30 mouse cellular contexts compared by ENCODE assay signal in the genomic region with DNA sequence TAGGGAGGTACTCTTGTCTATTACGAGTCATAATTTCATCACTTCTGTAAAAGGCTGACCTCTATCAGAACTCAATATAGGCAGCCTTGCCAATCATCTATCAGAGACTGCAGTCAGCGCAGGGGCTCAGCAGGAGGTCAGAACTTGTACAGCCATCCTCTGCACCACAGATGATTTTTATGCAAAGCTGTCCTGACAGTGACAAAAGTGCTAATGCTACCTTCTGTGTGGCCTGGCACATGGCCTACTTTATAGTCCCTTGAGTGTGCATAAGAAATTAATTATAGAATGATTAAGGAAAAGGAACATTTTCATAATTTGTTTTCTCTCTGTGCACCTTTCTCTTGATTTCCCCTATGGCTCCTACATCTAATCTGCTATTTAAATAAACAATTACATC.
A peak's percentile ranks its signal among the peaks of the same experiment; 100 is the strongest.
DNase-seq lines count a peak whose midpoint lies in the region; ATAC-seq and TF ChIP-seq lines count a peak whose summit lies in the region.
"Had no signal": no experiment of that assay in that cellular context is flagged by ENCODE, and none has a peak within 500 bp of the region (broad histone marks: within the 10 kb centered on the region; RNA-seq: fewer than 3 reads in every experiment).

No protein-coding gene starts in this region.

- no peaks in the 10 kb centered on the region for H3K27me3 ChIP-seq in forebrain, embryonic 16.5 days (replicated peaks; ENCODE audit: control insufficient read depth, insufficient read depth, low read length)
- no peaks in the 10 kb centered on the region for H3K27me3 ChIP-seq in forebrain, postnatal 0 days (ENCODE audit: insufficient read depth, low read length)
- no peaks in the 10 kb centered on the region for H3K27me3 ChIP-seq in midbrain, postnatal 0 days (ENCODE audit: insufficient read depth, low read length)
- no peaks in the 10 kb centered on the region for H3K27me3 ChIP-seq in midbrain, embryonic 15.5 days (replicated peaks)
- H3K27me3 ChIP-seq: embryonic facial prominence, embryonic 13.5 days; heart, embryonic 15.5 days; neural tube, embryonic 15.5 days had no signal

- H3K27ac ChIP-seq in forebrain, embryonic 16.5 days (ENCODE audit: low read length): no peak overlapping the region
- H3K27ac ChIP-seq in forebrain, postnatal 0 days (ENCODE audit: low read depth, low read length): no peak overlapping the region
- no peak overlapping the region for H3K27ac ChIP-seq in midbrain, postnatal 0 days (ENCODE audit: low read depth, low read length)
- H3K27ac ChIP-seq in midbrain, embryonic 15.5 days: no peak overlapping the region
- H3K27ac ChIP-seq: embryonic facial prominence, embryonic 13.5 days; heart, embryonic 10.5 days; heart, embryonic 15.5 days; liver, embryonic 14.5 days; macrophage; neural tube, embryonic 15.5 days had no signal

- H3K9me3 ChIP-seq in forebrain, embryonic 16.5 days (ENCODE audit: control insufficient read depth, low read length): no peaks in the 10 kb centered on the region
- H3K9me3 ChIP-seq in forebrain, postnatal 0 days (ENCODE audit: low read length): no peaks in the 10 kb centered on the region
- no peaks in the 10 kb centered on the region for H3K9me3 ChIP-seq in midbrain, postnatal 0 days (ENCODE audit: low read length)
- H3K9me3 ChIP-seq in midbrain, embryonic 15.5 days: no peaks in the 10 kb centered on the region
- H3K9me3 ChIP-seq: embryonic facial prominence, embryonic 13.5 days; G1E; heart, embryonic 10.5 days; heart, embryonic 15.5 days; neural tube, embryonic 15.5 days had no signal

- no peaks in the 10 kb centered on the region for H3K4me1 ChIP-seq in forebrain, embryonic 16.5 days (replicated peaks; ENCODE audit: control insufficient read depth, insufficient read depth, low read length)
- H3K4me1 ChIP-seq in forebrain, postnatal 0 days (ENCODE audit: insufficient read depth): no peaks in the 10 kb centered on the region
- H3K4me1 ChIP-seq in midbrain, postnatal 0 days (ENCODE audit: insufficient read depth, low read length): no peaks in the 10 kb centered on the region
- H3K4me1 ChIP-seq in midbrain, embryonic 15.5 days: no peaks in the 10 kb centered on the region
- H3K4me1 ChIP-seq: embryonic facial prominence, embryonic 13.5 days; heart, embryonic 10.5 days; heart, embryonic 15.5 days; neural tube, embryonic 15.5 days had no signal

- DNase-seq in cerebellum, postnatal 10 days: peak; percentile 8 to 35
- no peak for DNase-seq in cerebellum, postnatal 4 days (ENCODE audit: low spot score in 2 of 2)
- no peak for DNase-seq in forebrain, postnatal 0 days
- DNase-seq in midbrain, postnatal 0 days (ENCODE audit: low spot score): peak; percentile 17
- DNase-seq in retina, postnatal 1 day: peak; percentile 14
- DNase-seq in adrenal gland, adult (ENCODE audit: inconsistent age in 2 of 2, low spot score in 1 of 2): no peak
- DNase-seq: adrenal gland, postnatal 10 days; cerebellum, adult 11-12 months; gastrocnemius, postnatal 14 days; heart, adult 11 months; heart, postnatal 36 days; kidney, adult 9 months; kidney, postnatal 10 days; layer of hippocampus, postnatal 36 days; liver; lung, adult 2 months; lung, postnatal 10 days; right cerebral cortex, adult 18-20 months; spleen, adult 18-20 months; thymus, postnatal 36 days had no signal

- H3K4me2 ChIP-seq in forebrain, embryonic 16.5 days (ENCODE audit: low read length): no peak overlapping the region
- no peak overlapping the region for H3K4me2 ChIP-seq in forebrain, postnatal 0 days (ENCODE audit: low read depth)
- no peak overlapping the region for H3K4me2 ChIP-seq in midbrain, postnatal 0 days (ENCODE audit: low read depth, low read length, poor library complexity, severe bottlenecking)
- H3K4me2 ChIP-seq in midbrain, embryonic 15.5 days: no peak overlapping the region
- H3K4me2 ChIP-seq: embryonic facial prominence, embryonic 13.5 days; heart, embryonic 15.5 days; neural tube, embryonic 15.5 days had no signal

- H3K4me3 ChIP-seq in forebrain, embryonic 16.5 days (replicated peaks; ENCODE audit: low read length): no peak overlapping the region
- H3K4me3 ChIP-seq in forebrain, postnatal 0 days (ENCODE audit: low read depth, low read length): no peak overlapping the region
- H3K4me3 ChIP-seq in midbrain, postnatal 0 days (ENCODE audit: low read depth, low read length): no peak overlapping the region
- no peak overlapping the region for H3K4me3 ChIP-seq in midbrain, embryonic 15.5 days
- H3K4me3 ChIP-seq: embryonic facial prominence, embryonic 13.5 days; heart, embryonic 10.5 days; heart, embryonic 15.5 days; neural tube, embryonic 15.5 days had no signal

- 63% methylated on average over 2 of the region's 2 CpGs for WGBS in forebrain, embryonic 16.5 days
- WGBS in forebrain, postnatal 0 days: 54% methylated on average over 2 of the region's 2 CpGs
- WGBS in midbrain, postnatal 0 days: 47% methylated on average over 2 of the region's 2 CpGs
- 56% methylated on average over 2 of the region's 2 CpGs for WGBS in midbrain, embryonic 15.5 days

- no peak overlapping the region for H3K9ac ChIP-seq in forebrain, embryonic 16.5 days (replicated peaks; ENCODE audit: low read depth, low read length)
- H3K9ac ChIP-seq in forebrain, postnatal 0 days: no peak overlapping the region
- no peak overlapping the region for H3K9ac ChIP-seq in midbrain, postnatal 0 days (replicated peaks; ENCODE audit: low read length, poor library complexity, severe bottlenecking)
- H3K9ac ChIP-seq in midbrain, embryonic 15.5 days: no peak overlapping the region
- H3K9ac ChIP-seq: embryonic facial prominence, embryonic 13.5 days; heart, embryonic 15.5 days; liver, embryonic 14.5 days; neural tube, embryonic 15.5 days had no signal

- no peak for TF ChIP-seq CTCF in forebrain, postnatal 0 days (IDR thresholded peaks at IDR 0.05; ENCODE audit: low read depth)
- TF ChIP-seq CTCF in midbrain, postnatal 0 days (IDR thresholded peaks at IDR 0.05): no peak

- H3K36me3 ChIP-seq in forebrain, embryonic 16.5 days (ENCODE audit: control insufficient read depth, insufficient read depth): no peaks in the 10 kb centered on the region
- no peaks in the 10 kb centered on the region for H3K36me3 ChIP-seq in forebrain, postnatal 0 days (ENCODE audit: insufficient read depth)
- H3K36me3 ChIP-seq in midbrain, postnatal 0 days (ENCODE audit: insufficient read depth, low read length): no peaks in the 10 kb centered on the region
- H3K36me3 ChIP-seq in midbrain, embryonic 15.5 days (replicated peaks): no peaks in the 10 kb centered on the region
- H3K36me3 ChIP-seq: embryonic facial prominence, embryonic 13.5 days; G1E; heart, embryonic 10.5 days; heart, embryonic 15.5 days; neural tube, embryonic 15.5 days had no signal

- peak; percentile 65; the same call in 1 of the 2 replicates for ATAC-seq in forebrain, embryonic 16.5 days
- ATAC-seq in forebrain, postnatal 0 days: no peak
- no peak for ATAC-seq in midbrain, postnatal 0 days (ENCODE audit: low FRiP score)
- no peak for ATAC-seq in midbrain, embryonic 15.5 days (replicated peaks)
- ATAC-seq: intestine, postnatal 0 days had no signal

Comparison
In these comparisons a context has a peak if more than half of its experiments do, and no peak if none do; other contexts are left out.
1. DNase-seq: peak in cerebellum, postnatal 10 days (2 of 2), midbrain, postnatal 0 days (single experiment) and retina, postnatal 1 day (single experiment); none in cerebellum, postnatal 4 days (0 of 2), forebrain, postnatal 0 days (single experiment) and adrenal gland, adult (0 of 2).